25 mouse cellular contexts compared by ENCODE assay signal in genomic region chr9:78225304-78225703, GRCm38 (mm10). TPM values are rescaled to one million over a fixed set of nuclear protein-coding genes. Genes with fewer than 3 reads are reported as not detected.
DNase-seq lines count a peak whose midpoint lies in the region; ATAC-seq lines count a peak whose summit lies in the region.
"Had no signal": no experiment of that assay in that cellular context is flagged by ENCODE, and none has a peak within 500 bp of the region (broad histone marks: within the 10 kb centered on the region; RNA-seq: fewer than 3 reads in every experiment).

No protein-coding gene starts in this region.

- H3K9ac ChIP-seq in kidney, embryonic 15.5 days: no peak overlapping the region
- H3K9ac ChIP-seq in kidney, embryonic 16.5 days (replicated peaks; ENCODE audit: low read length): no peak overlapping the region
- no peak overlapping the region for H3K9ac ChIP-seq in neural tube, embryonic 15.5 days (replicated peaks)
- H3K9ac ChIP-seq: limb, embryonic 15.5 days; lung, embryonic 15.5 days; stomach, embryonic 15.5 days had no signal

- no peak overlapping the region for H3K4me2 ChIP-seq in kidney, embryonic 15.5 days
- no peak overlapping the region for H3K4me2 ChIP-seq in kidney, embryonic 16.5 days (replicated peaks; ENCODE audit: low read depth, low read length)
- H3K4me2 ChIP-seq in neural tube, embryonic 15.5 days: no peak overlapping the region
- H3K4me2 ChIP-seq: limb, embryonic 15.5 days; lung, embryonic 15.5 days; stomach, embryonic 15.5 days had no signal

- 64% methylated on average over 11 of the region's 11 CpGs for WGBS in heart, embryonic 10.5 days
- 70% methylated on average over 11 of the region's 11 CpGs for WGBS in kidney, embryonic 15.5 days
- 67% methylated on average over 11 of the region's 11 CpGs for WGBS in kidney, embryonic 16.5 days
- 81% methylated on average over 11 of the region's 11 CpGs for WGBS in neural tube, embryonic 15.5 days

- H3K27me3 ChIP-seq in heart, embryonic 10.5 days (ENCODE audit: insufficient read depth, poor library complexity, severe bottlenecking): no peaks in the 10 kb centered on the region
- H3K27me3 ChIP-seq in kidney, embryonic 15.5 days: no peaks in the 10 kb centered on the region
- H3K27me3 ChIP-seq in kidney, embryonic 16.5 days (ENCODE audit: insufficient read depth, low read length): no peaks in the 10 kb centered on the region
- H3K27me3 ChIP-seq in neural tube, embryonic 15.5 days (replicated peaks): no peaks in the 10 kb centered on the region
- H3K27me3 ChIP-seq: limb, embryonic 15.5 days; lung, embryonic 15.5 days; stomach, embryonic 15.5 days had no signal

- H3K4me1 ChIP-seq in heart, embryonic 10.5 days: peaks cover 11% of the 10 kb centered on the region; the same call in 1 of the 2 replicates
- H3K4me1 ChIP-seq in kidney, embryonic 15.5 days: 0 out of 2 replicates have a peak, but pooled peaks cover 4% of the 10 kb centered on the region
- H3K4me1 ChIP-seq in kidney, embryonic 16.5 days (ENCODE audit: insufficient read depth, low read length): peaks cover 7% of the 10 kb centered on the region
- no peaks in the 10 kb centered on the region for H3K4me1 ChIP-seq in neural tube, embryonic 15.5 days
- H3K4me1 ChIP-seq: limb, embryonic 15.5 days; lung, embryonic 15.5 days; stomach, embryonic 15.5 days had no signal

- no peaks in the 10 kb centered on the region for H3K9me3 ChIP-seq in heart, embryonic 10.5 days
- H3K9me3 ChIP-seq in kidney, embryonic 15.5 days (replicated peaks): no peaks in the 10 kb centered on the region
- no peaks in the 10 kb centered on the region for H3K9me3 ChIP-seq in kidney, embryonic 16.5 days (ENCODE audit: low read length)
- H3K9me3 ChIP-seq in neural tube, embryonic 15.5 days (replicated peaks): no peaks in the 10 kb centered on the region
- H3K9me3 ChIP-seq: G1E; hindbrain, embryonic 10.5 days; limb, embryonic 15.5 days; lung, embryonic 15.5 days; stomach, embryonic 15.5 days had no signal

- intact Hi-C loops in heart, postnatal 36 days (cut with DNase I): no loop called here

- H3K36me3 ChIP-seq in heart, embryonic 10.5 days: no peaks in the 10 kb centered on the region
- H3K36me3 ChIP-seq in kidney, embryonic 15.5 days: no peaks in the 10 kb centered on the region
- H3K36me3 ChIP-seq in kidney, embryonic 16.5 days (ENCODE audit: insufficient read depth, low read length): no peaks in the 10 kb centered on the region
- no peaks in the 10 kb centered on the region for H3K36me3 ChIP-seq in neural tube, embryonic 15.5 days
- H3K36me3 ChIP-seq: G1E; hindbrain, embryonic 10.5 days; limb, embryonic 15.5 days; lung, embryonic 15.5 days; stomach, embryonic 15.5 days had no signal

- 0 out of 2 replicates have a peak, but pooled peaks have one; percentile 22 for ATAC-seq in kidney, embryonic 15.5 days (replicated peaks; ENCODE audit: low FRiP score)
- ATAC-seq in kidney, embryonic 16.5 days (ENCODE audit: low FRiP score, low TSS enrichment): no peak
- peak; percentile 74 for ATAC-seq in megakaryocyte progenitor cell, adult 5-6 weeks (replicated peaks; ENCODE audit: poor library complexity)
- no peak for ATAC-seq in neural tube, embryonic 15.5 days (ENCODE audit: low FRiP score)
- ATAC-seq: forebrain, embryonic 14.5 days; inflammation-experienced regulatory T-cells, adult 6 months had no signal

- no peak for DNase-seq in heart, embryonic 10.5 days (ENCODE audit: low spot score)
- no peak for DNase-seq in heart, postnatal 36 days
- DNase-seq in ZHBTc4 (ENCODE audit: low read depth, low spot score): peak; percentile 21
- DNase-seq in adrenal gland, postnatal 14 days: no peak
- DNase-seq: cerebellum, postnatal 14 days had no signal

- H3K27ac ChIP-seq in heart, embryonic 10.5 days: peak overlapping the region; percentile 44; the same call in 1 of the 2 replicates
- H3K27ac ChIP-seq in kidney, embryonic 15.5 days: no peak overlapping the region
- H3K27ac ChIP-seq in kidney, embryonic 16.5 days (ENCODE audit: low read length): no peak overlapping the region
- H3K27ac ChIP-seq in neural tube, embryonic 15.5 days (replicated peaks): no peak overlapping the region
- H3K27ac ChIP-seq: hindbrain, embryonic 10.5 days; limb, embryonic 15.5 days; lung, embryonic 15.5 days; stomach, embryonic 15.5 days had no signal

- H3K4me3 ChIP-seq in heart, embryonic 10.5 days: no peak overlapping the region
- no peak overlapping the region for H3K4me3 ChIP-seq in kidney, embryonic 15.5 days (replicated peaks)
- no peak overlapping the region for H3K4me3 ChIP-seq in kidney, embryonic 16.5 days (ENCODE audit: low read length)
- no peak overlapping the region for H3K4me3 ChIP-seq in neural tube, embryonic 15.5 days (replicated peaks)
- H3K4me3 ChIP-seq: hindbrain, embryonic 10.5 days; limb, embryonic 15.5 days; lung, embryonic 15.5 days; stomach, embryonic 15.5 days had no signal

RNA-seq across cellular contexts. Expression of gene Gsta1, which starts 5.2 kb away (rescaled TPM):
- not detected in 2 replicates for polyA plus RNA-seq in heart, embryonic 10.5 days (2016; fragmentation: Nextera tagmentation; extraction: Ambion mirVana)
- 1 to 10 TPM in 1 of 2 experiments, not detected in 1; 1.1 TPM for total RNA-seq in heart, postnatal 36 days (2021)
- polyA plus RNA-seq in kidney, embryonic 15.5 days (2015; fragmentation: Nextera tagmentation; extraction: Ambion mirVana): 0.27 and 1.3 TPM in 2 replicates
- polyA plus RNA-seq in kidney, embryonic 16.5 days (2015; fragmentation: Nextera tagmentation; extraction: Ambion mirVana): 2.8 TPM in 2 replicates
- total RNA-seq in megakaryocyte progenitor cell, adult 5-6 weeks (2015): not detected in 2 replicates
- not detected in 2 replicates for total RNA-seq in megakaryocyte progenitor cell, adult 5-6 weeks (2017)
- not detected in 2 replicates for total RNA-seq in adrenal gland, postnatal 14 days (2021)
- 0.22 TPM in 1 of 2 replicates, not detected in the other for polyA plus RNA-seq in neural tube, embryonic 15.5 days (2015; fragmentation: Nextera tagmentation; extraction: Ambion mirVana)
- total RNA-seq: adrenal gland, adult 18-20 months; G1E; layer of hippocampus, postnatal 25 days; left cerebral cortex, postnatal 25 days; megakaryocyte-erythroid progenitor cell, adult 5-6 weeks; midbrain, postnatal 0 days had no signal
- polyA plus RNA-seq: forebrain, embryonic 14.5 days; G1E; hindbrain, embryonic 10.5 days; inflammation-experienced regulatory T-cells, adult 6 months; kidney, embryonic 14.5 days; midbrain, postnatal 0 days; neural tube, embryonic 11.5 days had no signal

RNA-seq across cellular contexts. Expression of gene Gm3776, which starts 31.6 kb away (rescaled TPM):
- not detected in 2 replicates for polyA plus RNA-seq in heart, embryonic 10.5 days (2016; fragmentation: Nextera tagmentation; extraction: Ambion mirVana)
- total RNA-seq in heart, postnatal 36 days (2021): 1 to 10 TPM; 1.0 to 1.2 TPM
- 0.21 and 0.31 TPM in 2 replicates for polyA plus RNA-seq in kidney, embryonic 15.5 days (2015; fragmentation: Nextera tagmentation; extraction: Ambion mirVana)
- 0.58 and 1.5 TPM in 2 replicates for polyA plus RNA-seq in kidney, embryonic 16.5 days (2015; fragmentation: Nextera tagmentation; extraction: Ambion mirVana)
- total RNA-seq in megakaryocyte progenitor cell, adult 5-6 weeks (2015): not detected in 2 replicates
- total RNA-seq in megakaryocyte progenitor cell, adult 5-6 weeks (2017): not detected in 2 replicates
- not detected in 2 replicates for total RNA-seq in adrenal gland, postnatal 14 days (2021)
- polyA plus RNA-seq in neural tube, embryonic 15.5 days (2015; fragmentation: Nextera tagmentation; extraction: Ambion mirVana): not detected in 2 replicates
- total RNA-seq: adrenal gland, adult 18-20 months; G1E; layer of hippocampus, postnatal 25 days; left cerebral cortex, postnatal 25 days; megakaryocyte-erythroid progenitor cell, adult 5-6 weeks; midbrain, postnatal 0 days had no signal
- polyA plus RNA-seq: forebrain, embryonic 14.5 days; G1E; hindbrain, embryonic 10.5 days; inflammation-experienced regulatory T-cells, adult 6 months; kidney, embryonic 14.5 days; lung, embryonic 15.5 days; midbrain, postnatal 0 days; neural tube, embryonic 11.5 days; spleen, adult 2 months; thymus, postnatal 0 days had no signal

RNA-seq across cellular contexts. Expression of gene Gsta4, which starts 42.7 kb away (rescaled TPM):
- polyA plus RNA-seq in heart, embryonic 10.5 days (2016; fragmentation: Nextera tagmentation; extraction: Ambion mirVana): 81.1 and 88.3 TPM in 2 replicates
- total RNA-seq in heart, postnatal 36 days (2021): 10 to 100 TPM; 88.6 to 98.7 TPM
- polyA plus RNA-seq in kidney, embryonic 15.5 days (2015; fragmentation: Nextera tagmentation; extraction: Ambion mirVana): 109 and 115 TPM in 2 replicates
- 134 and 150 TPM in 2 replicates for polyA plus RNA-seq in kidney, embryonic 16.5 days (2015; fragmentation: Nextera tagmentation; extraction: Ambion mirVana)
- total RNA-seq in megakaryocyte progenitor cell, adult 5-6 weeks (2015): 1.5 and 2.9 TPM in 2 replicates
- 2.6 and 4.9 TPM in 2 replicates for total RNA-seq in megakaryocyte progenitor cell, adult 5-6 weeks (2017)
- 58.5 and 58.7 TPM in 2 replicates for total RNA-seq in adrenal gland, postnatal 14 days (2021)
- 38.4 and 40.5 TPM in 2 replicates for polyA plus RNA-seq in neural tube, embryonic 15.5 days (2015; fragmentation: Nextera tagmentation; extraction: Ambion mirVana)

Comparison
In these comparisons a context has a peak if more than half of its experiments do, and no peak if none do; other contexts are left out.
1. ATAC-seq: peak in kidney, embryonic 15.5 days (single experiment) and megakaryocyte progenitor cell, adult 5-6 weeks (single experiment); none in kidney, embryonic 16.5 days (single experiment) and neural tube, embryonic 15.5 days (single experiment).